Mouse (Mus musculus): ENCODE measurements around the gene Brpf3.
"Not testable (repeated sequence)": the region's sequence is repeated elsewhere in the genome, so short reads cannot be mapped to it uniquely, and the experiment has no call there.

Gene Brpf3

GRCm38 (mm10) chr17:28799291-28800160 is 1.4 kb upstream of the Brpf3 start:
- DNase-seq (ENCODE audit: low spot score), result no peak

- DNase-seq (ENCODE audit: low spot score), result no peak
These were observed 614 bp upstream of the Brpf3 start for GRCm38 (mm10) chr17:28800281-28800670.

GRCm38 (mm10) chr17:28801474-28802005 is 650 bp downstream of the Brpf3 start:
- DNase-seq (ENCODE audit: low spot score), result peak; percentile 99

GRCm38 (mm10) chr17:28802006-28802481 is 1.2 kb downstream of the Brpf3 start:
- DNase-seq (ENCODE audit: low spot score), result no peak

DNA sequence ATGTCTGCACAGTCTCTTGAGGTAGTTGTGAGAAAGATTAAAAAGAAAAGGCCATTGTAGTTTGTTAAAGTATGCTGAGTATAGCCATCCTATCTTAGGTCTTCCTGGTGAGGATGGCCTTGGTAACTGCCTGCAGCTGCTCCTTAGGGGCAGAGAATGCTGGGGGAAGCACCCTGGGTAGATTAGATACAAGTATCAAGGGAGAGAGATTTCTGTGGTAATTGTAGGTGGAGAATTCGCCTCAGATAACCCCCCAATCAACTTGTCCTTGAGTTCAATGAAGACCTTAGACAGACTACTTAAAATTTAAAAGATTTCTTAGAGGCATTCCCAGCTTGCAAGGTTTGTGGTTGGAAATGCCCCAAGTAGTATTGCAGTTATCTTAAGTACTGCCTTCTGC is 2.4 kb downstream of the Brpf3 start:
- DNase-seq (ENCODE audit: low spot score), result no peak

DNA sequence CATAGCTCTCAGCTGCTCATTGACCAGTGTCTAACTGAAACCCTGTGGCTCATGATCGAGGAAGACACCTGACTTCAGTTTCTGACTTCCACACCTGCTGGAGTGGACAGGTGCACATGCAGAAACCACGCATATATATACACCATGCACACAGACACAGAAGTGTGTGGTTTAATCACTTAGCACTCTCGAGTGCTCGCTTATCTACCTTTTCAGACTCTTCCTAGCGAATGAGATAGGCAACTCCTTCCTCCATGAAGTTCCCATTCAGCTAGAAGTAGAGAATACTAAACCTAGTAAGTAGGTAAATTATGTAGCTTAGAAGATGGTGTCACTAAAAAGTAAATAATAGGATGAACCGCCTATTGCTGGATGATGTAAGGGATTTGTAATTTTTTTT is 4.1 kb downstream of the Brpf3 start:
- DNase-seq (ENCODE audit: low spot score), result no peak

- no peak for DNase-seq (ENCODE audit: low spot score)
These were observed 5.9 kb downstream of the Brpf3 start for GRCm38 (mm10) chr17:28806770-28807169.

DNA sequence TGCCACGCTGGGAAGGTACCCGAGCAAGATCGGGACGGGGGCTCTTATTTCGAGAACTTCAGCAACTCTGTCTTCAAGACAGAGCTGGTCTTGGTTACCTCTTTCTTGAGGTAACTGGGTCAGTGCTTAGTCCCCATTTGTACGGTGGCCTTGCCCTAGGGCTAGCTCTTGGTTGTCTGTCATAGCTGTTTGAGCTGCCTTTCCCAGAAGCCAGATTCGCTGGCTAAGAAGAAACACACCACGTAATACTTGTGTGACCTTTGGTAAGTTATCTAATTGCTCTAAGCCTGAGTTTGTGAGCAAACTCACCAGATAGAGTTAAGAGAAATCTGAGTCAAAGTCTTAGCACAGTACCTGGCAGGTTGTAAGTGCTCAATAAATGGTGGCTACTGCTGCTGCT is 7.8 kb downstream of the Brpf3 start:
- DNase-seq (ENCODE audit: low spot score), result no peak

DNA sequence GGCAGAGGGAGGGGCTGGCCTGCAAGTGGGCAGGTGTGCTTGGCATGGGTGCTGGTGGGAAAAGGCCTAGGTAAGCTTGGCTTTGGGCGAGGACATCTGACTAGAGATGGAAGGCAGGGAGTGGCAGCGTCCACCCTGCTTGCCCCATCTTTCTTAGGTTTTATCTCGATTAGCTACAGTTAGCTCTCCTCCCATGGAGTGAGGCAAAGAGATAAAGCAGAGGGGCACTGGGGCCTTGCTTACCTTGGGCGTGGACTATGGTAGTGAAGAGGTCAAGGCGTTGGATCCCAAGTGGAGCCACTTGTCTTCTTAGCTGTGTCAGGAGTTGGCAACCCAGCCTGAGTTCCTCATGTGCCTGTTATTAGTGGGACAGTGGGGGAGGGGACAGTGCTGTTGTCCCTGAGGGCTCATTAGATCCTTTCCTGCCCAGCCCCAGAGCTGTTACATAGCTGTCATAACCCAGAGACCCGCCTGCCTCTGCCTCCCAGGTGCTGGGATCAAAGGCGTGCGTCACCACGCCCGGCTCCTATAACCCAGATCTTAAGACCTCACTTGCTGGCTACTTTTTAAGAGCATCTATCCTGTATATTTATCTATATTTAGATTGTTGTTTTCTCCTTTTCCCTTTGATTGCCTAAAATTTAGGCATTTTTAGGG is 8.4 kb downstream of the Brpf3 start:
- DNase-seq (ENCODE audit: low spot score), result no peak

- no peak for DNase-seq (ENCODE audit: low spot score)
These were observed 11.5 kb downstream of the Brpf3 start for GRCm38 (mm10) chr17:28812345-28812744.

GRCm38 (mm10) chr17:28814529-28815097 is 13.7 kb downstream of the Brpf3 start:
- DNase-seq (ENCODE audit: low spot score), result no peak

- no peak for DNase-seq (ENCODE audit: low spot score)
These were observed 14.6 kb downstream of the Brpf3 start for GRCm38 (mm10) chr17:28815384-28816004.

DNA sequence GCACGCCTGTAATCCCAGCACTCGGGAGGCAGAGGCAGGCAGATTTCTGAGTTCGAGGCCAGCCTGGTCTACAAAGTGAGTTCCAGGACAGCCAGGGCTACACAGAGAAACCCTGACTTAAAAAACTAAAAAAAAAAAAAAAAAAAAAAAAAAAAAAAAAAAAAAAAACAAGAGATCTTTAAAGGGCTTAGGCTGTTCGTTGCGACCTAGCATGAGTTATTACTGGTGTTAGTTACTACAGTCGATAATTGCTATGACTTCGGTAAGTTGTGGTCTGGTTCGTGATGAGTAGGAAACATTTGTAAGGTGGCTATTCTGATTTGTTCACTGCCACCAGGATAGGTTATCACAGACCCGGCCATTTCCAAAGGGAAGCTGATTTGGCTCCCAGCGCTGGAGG is 15.4 kb downstream of the Brpf3 start:
- DNase-seq (ENCODE audit: low spot score), result not testable (repeated sequence)

DNA sequence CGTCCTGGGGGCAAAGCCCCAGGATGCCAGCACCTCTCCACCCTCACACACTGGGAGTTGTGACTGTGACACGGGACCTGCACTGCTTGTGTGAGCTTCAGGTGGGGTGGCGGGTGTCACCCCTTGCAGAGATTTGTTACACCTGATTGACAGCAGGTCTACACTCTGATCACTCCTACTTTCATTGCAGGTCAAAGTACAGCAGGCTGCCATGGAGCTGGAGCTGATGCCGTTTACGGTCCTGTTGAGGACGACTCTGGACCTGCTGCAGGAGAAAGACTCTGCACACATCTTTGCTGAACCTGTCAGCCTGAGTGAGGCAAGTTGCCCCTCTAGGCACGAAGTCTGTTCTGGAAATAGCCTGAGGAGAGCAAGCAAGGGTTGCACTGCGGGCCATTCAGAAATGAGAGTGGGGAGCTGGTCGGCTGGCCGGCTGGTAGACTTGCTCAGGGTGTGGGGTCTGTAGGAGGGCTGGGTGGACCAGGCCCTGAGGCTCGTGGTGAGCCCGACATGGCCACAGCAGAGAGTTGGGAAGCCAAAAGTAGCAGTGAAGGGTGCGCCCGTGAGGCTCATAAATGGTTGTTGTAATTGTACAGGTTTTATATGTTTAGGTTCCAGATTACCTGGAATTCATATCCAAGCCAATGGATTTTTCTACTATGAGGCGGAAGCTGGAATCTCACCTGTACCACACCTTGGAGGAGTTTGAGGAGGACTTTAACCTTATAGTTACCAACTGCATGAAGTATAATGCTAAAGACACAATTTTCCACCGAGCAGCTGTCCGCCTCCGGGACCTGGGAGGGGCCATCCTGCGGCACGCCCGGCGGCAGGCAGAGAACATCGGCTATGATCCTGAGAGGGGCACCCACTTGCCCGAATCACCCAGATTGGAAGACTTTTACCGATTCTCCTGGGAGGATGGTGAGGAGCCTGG is 16.3 kb downstream of the Brpf3 start:
- DNase-seq (ENCODE audit: low spot score), result no peak

DNA sequence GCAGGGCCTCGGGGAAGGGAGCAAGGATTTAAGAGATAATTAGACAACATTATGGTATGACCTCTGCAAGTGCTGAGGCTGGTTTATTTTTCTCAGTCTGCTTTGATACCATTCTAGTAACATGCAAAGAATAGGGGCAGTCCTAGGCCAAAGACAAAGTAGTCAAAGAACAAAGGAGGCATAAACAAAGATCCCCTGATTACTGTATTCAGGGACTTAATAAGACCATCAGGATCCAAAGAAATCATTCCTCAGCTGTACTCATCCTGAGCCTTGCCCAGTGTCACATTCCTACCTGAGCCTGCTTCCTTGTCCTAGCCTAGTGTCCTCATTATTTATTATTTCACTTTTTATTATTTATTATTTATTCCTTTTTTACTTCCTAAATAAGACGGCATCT is 19.3 kb downstream of the Brpf3 start:
- DNase-seq (ENCODE audit: low spot score), result no peak

GRCm38 (mm10) chr17:28823004-28823745 is 22.3 kb downstream of the Brpf3 start:
- DNase-seq (ENCODE audit: low spot score), result no peak

- no peak for DNase-seq (ENCODE audit: low spot score)
These were observed 22.9 kb downstream of the Brpf3 start for GRCm38 (mm10) chr17:28823749-28824148.

DNA sequence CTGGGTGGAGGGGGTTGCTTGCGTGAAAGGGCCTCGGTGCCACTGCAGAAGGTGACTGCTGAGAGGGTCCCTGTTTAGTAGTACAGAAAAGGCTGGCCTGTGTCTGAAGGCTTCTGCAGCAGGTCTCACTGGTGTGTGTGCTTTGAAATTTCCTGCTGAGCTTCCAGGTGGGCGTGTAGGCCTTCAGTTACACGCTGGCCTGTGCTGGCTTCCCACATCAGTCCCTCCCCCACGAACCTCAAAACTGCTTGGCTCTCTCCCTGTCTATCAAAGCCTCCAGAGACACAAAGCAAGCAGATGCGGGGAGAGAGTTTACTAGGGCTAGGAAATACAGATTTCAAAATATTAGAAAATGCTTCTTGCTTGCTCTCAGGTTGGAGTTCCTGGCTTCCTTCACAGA is 24.0 kb downstream of the Brpf3 start:
- no peak for DNase-seq (ENCODE audit: low spot score)

DNA sequence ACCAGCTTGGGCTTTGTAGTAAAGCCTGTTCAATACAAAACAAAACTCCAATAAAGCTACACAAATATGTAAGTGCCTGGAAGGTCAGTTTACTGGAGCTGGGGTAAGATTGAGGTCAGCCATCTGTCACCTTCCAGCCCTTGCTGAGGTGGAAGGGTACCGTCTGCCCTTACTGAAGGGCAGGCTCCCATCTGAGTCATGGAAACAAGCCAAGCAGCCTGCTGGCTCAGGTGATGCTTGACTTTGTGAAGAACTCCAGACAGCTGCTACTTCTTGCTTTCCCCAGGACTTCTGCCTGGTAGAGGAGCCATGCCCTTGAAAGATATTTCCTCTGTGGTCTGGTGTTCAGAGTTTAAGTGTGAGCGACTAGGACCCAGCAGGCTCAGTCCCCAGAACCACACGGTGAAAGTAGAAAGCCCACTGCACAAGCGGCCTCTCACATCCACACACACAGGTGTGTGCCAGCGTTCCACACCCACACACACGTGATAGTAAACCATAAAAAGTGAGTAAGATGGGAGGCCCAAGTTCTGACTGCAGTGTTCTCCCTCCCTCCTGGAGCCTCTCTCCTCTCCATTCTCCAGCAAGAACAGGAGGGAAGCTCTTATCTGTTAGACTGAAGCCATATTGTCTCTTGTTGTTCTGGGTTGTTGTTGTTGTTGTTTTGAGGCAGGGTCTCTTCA is 24.6 kb downstream of the Brpf3 start:
- no peak for DNase-seq (ENCODE audit: low spot score)

GRCm38 (mm10) chr17:28827665-28828231 is 26.9 kb downstream of the Brpf3 start:
- no peak for DNase-seq (ENCODE audit: low spot score)

Measured in urinary bladder, postnatal 10 days (tissue).